Mouse (Mus musculus): ENCODE data around the gene Stpg4.

DNA sequence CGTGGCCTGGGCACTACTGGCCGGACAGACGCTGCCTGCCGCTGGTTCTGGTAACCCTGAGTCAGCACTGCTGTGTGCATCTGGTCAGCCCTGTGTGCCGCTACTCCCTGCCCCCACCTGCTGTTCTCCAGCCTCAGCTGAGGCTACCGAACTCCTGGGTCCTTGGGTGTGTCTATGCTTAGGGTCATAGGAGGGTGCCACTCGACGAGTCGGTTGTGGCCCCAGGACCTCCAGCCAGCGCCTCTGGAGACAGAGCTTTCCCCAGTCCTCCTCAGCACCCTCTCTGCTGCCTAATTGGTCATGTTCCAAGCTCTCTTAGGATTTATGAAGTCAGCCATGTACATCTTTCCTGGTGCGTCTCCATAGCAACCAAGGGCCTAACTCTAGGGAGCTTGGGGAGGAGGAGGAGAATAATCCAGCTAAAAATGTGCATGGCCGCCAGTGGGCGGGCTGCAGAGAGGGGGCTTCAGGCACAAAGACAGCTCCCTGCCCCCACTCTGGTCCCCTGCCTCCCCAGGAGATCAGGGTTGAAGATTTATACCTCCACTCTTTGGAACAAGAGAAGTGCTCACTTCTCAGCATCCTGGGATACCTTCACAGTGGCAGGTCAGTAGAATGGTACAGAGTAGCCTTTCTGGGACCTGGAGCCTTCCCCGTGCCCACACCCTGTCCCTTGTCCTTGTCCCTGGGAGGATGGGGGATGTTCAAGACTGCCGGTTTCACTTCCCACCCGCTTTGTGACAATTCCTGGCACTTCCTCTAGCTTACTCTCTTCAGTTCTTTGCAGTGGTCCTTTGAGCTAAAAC is 49.0 kb downstream of the Stpg4 start:
- TF ChIP-seq POLR2A (IDR thresholded peaks at IDR 0.05; ENCODE audit: low read depth, low read length), result no peak
- no peak for TF ChIP-seq CTCF (conservative IDR thresholded peaks at IDR 0.05; ENCODE audit: insufficient read depth, insufficient read length, low read depth, low read length)

Measured in kidney, adult 2 months (tissue).